Mouse (Mus musculus): ENCODE results near the gene Tbc1d7.

Tbc1d7 gene

DNA sequence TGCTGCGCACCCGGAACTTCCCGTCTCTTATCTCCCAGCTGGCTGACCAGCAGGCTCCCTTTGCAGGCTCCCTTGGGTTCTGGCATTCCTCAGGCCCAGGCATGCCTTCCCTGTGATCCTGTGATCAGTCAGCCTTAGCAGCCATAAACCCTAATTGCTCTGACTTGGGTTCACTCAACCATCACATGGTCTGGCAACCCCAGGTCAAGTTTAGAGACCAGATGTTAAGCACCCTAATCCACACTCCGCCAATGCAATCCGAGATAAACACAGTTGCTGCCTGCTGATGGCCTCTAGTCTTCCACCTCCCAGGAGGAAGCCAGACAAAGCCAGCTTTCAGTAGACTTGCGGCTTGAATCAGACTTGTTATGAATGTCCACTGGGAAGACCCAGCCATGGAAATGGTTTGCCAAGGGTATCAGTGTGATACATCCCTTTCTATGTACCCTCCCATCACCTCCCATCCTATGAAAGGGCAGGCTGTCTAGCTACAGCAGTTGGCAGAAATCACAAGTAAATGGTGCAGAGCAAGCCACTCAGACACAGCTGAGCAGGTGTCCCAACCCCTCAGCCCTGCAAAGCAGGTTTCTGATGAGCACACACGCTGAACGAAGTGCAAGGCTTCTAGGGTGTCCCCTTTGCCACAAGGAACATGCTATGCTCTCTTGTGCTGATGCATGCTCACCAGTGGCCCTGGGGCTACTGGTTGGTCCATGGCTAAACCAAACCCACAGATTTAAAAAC lies 24.6 kb downstream of the Tbc1d7 start:
- TF ChIP-seq POU5F1 (IDR thresholded peaks at IDR 0.05; ENCODE audit: borderline replicate concordance, low read length) = no peak
- no peak for TF ChIP-seq NANOG (IDR thresholded peaks at IDR 0.05; ENCODE audit: borderline replicate concordance, low read length)
- TF ChIP-seq CTCF (conservative IDR thresholded peaks at IDR 0.05; ENCODE audit: low read length) = no peak
- Histone ChIP-seq H3K4me1 (replicated peaks; ENCODE audit: low read depth, low read length) (peaks cover 9% of the 10 kb centered on the region), H3K9me3 (ENCODE audit: low read length) (no peaks in the 10 kb centered on the region), H3K27me3 (ENCODE audit: insufficient read depth, low read length) (no peaks in the 10 kb centered on the region), H3K36me3 (ENCODE audit: insufficient read depth, low read length) (peaks cover 5% of the 10 kb centered on the region; the same call in 1 of the 2 replicates), H3K4me3 (replicated peaks; ENCODE audit: low read length) (no peak overlapping the region)

DNA sequence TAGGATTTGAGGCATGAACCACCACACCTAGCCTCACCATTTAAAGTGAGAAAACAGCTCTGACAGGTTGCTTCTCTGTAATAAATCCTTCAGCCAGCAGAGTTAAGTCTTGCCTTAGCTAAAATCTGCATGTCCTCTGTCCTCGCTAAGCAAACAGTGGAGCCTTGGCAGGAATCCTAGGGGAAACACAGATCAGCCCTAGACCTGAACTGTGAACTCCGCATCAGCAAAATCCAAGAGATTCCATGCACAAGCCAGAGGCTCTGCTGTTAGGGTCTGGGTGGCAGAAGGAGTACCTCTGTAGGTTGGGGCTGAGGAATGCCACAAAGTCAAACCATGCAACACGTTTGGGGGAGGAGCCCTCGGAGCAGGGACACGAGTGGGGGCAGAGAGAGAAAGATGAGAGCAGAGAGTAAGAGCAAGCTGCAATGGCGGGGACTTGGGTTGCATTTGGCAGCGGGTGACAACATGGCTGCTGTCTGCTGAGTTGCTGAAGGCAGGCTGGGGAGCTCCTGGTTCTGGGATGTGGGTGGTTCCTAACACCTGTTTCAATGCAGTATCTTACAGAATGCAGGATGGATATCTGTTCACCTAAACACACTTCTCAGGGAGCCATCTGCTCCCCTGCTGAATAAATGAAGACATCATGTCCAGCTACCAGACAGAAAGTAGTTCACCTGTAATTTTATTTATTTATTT lies 26.4 kb downstream of the Tbc1d7 start:
- TF ChIP-seq CTCF (conservative IDR thresholded peaks at IDR 0.05; ENCODE audit: low read length) (no peak), NANOG (IDR thresholded peaks at IDR 0.05; ENCODE audit: borderline replicate concordance, low read length) (no peak), POU5F1 (IDR thresholded peaks at IDR 0.05; ENCODE audit: borderline replicate concordance, low read length) (no peak)
- Histone ChIP-seq H3K36me3 (ENCODE audit: insufficient read depth, low read length) (no peaks in the 10 kb centered on the region), H3K27me3 (ENCODE audit: insufficient read depth, low read length) (peaks cover 5% of the 10 kb centered on the region; the same call in 1 of the 2 replicates), H3K4me1 (replicated peaks; ENCODE audit: low read depth, low read length) (peaks cover 6% of the 10 kb centered on the region), H3K4me3 (replicated peaks; ENCODE audit: low read length) (no peak overlapping the region), H3K9me3 (ENCODE audit: low read length) (no peaks in the 10 kb centered on the region)

DNA sequence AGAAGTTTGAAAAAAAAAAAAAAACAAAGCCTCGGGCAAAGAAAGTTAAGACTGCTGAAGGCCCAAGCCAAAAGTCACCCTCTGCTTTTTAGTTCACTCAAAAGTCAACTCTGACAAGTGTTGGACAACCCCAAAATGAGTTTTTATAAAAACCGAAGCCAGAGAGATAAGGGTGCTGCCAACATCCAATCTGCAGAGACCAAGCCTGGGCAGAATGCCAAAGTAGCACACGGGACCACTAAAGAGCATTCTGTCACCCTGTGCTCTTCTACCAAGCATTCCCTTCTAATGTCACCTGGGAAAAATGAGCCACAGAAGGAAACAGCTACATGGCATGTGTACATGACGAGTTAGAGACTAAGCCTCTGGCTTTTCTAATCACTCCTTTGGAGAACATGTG lies 36.8 kb downstream of the Tbc1d7 start:
- peaks cover 14% of the 10 kb centered on the region for H3K9me3 ChIP-seq (ENCODE audit: low read length)
- no peak overlapping the region for H3K4me3 ChIP-seq (replicated peaks; ENCODE audit: low read length)
- no peak for TF ChIP-seq CTCF (conservative IDR thresholded peaks at IDR 0.05; ENCODE audit: low read length)
- H3K27me3 ChIP-seq (ENCODE audit: insufficient read depth, low read length) = no peaks in the 10 kb centered on the region; the same call in 1 of the 2 replicates
- H3K36me3 ChIP-seq (ENCODE audit: insufficient read depth, low read length) = no peaks in the 10 kb centered on the region
- no peaks in the 10 kb centered on the region for H3K4me1 ChIP-seq (replicated peaks; ENCODE audit: low read depth, low read length)

DNA sequence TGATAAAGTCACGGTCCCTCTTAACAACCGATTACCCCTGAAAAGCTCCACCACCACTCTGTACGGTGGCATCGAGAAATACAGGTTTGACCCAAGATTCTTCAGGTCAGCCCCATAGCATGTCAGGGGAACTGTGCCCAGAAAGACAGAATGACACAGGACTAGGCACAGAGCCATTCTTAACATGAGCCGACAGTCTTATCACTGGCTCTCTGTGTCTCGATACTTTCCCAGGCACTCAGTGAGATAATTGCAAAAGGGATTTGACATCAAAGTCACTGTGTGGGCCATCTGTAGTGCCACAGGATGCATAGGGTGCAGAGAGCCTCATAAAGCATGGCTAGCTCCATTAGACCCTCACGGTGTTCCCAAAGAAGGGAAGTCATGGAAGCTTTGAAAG lies 37.9 kb downstream of the Tbc1d7 start:
- Histone ChIP-seq H3K4me3 (replicated peaks; ENCODE audit: low read length) (no peak overlapping the region), H3K36me3 (ENCODE audit: insufficient read depth, low read length) (no peaks in the 10 kb centered on the region), H3K27me3 (ENCODE audit: insufficient read depth, low read length) (no peaks in the 10 kb centered on the region; the same call in 1 of the 2 replicates), H3K9me3 (ENCODE audit: low read length) (peaks cover 14% of the 10 kb centered on the region), H3K4me1 (replicated peaks; ENCODE audit: low read depth, low read length) (no peaks in the 10 kb centered on the region)
- no peak for TF ChIP-seq POU5F1 (IDR thresholded peaks at IDR 0.05; ENCODE audit: borderline replicate concordance, low read length)
- no peak for TF ChIP-seq CTCF (conservative IDR thresholded peaks at IDR 0.05; ENCODE audit: low read length)
- TF ChIP-seq NANOG (IDR thresholded peaks at IDR 0.05; ENCODE audit: borderline replicate concordance, low read length) = no peak

DNA sequence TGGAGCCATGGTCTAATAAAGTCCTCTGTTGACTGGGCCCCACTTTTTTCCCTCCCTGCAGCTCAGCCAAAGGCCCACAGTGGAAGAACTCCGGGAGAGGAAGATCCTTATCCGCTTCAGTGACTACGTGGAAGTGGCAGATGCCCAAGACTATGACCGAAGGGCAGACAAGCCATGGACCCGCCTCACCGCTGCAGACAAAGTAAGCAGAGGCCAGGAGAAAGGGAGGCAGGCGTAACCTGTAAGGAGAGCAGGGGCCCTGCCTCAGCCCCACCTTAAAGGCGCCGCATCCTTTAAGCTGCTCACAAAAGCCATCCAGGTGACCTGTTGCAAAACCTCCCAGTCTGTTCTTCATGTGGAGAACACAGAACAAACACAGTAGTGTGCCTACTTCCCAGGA lies 38.4 kb downstream of the Tbc1d7 start:
- Histone ChIP-seq H3K9me3 (ENCODE audit: low read length) (peaks cover 14% of the 10 kb centered on the region), H3K36me3 (ENCODE audit: insufficient read depth, low read length) (no peaks in the 10 kb centered on the region), H3K4me3 (replicated peaks; ENCODE audit: low read length) (no peak overlapping the region), H3K27me3 (ENCODE audit: insufficient read depth, low read length) (no peaks in the 10 kb centered on the region; the same call in 1 of the 2 replicates), H3K4me1 (replicated peaks; ENCODE audit: low read depth, low read length) (no peaks in the 10 kb centered on the region)
- no peak for TF ChIP-seq NANOG (IDR thresholded peaks at IDR 0.05; ENCODE audit: borderline replicate concordance, low read length)
- TF ChIP-seq POU5F1 (IDR thresholded peaks at IDR 0.05; ENCODE audit: borderline replicate concordance, low read length) = no peak

DNA sequence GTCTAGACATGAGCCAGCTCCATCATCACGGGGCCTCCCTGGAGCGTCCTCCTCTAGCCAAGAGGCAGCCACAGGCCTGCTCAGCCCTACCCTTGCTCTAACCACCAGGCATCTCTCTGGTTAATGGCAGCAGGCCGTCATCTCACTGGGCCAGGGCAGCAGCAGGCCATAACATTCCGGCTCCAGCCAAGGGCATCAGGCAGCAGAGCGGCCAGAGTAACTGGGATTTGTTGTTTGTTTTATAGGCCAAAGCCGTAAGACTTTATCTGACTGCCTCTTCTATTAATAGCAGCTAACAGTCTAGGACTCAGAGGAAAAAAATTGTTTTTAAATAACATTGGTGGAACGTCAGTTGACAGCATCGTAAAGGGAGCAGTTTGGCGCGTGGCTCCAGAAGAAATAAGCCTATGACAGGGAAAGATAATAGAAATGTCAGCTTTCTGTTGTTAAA lies 39.5 kb downstream of the Tbc1d7 start:
- Histone ChIP-seq H3K27me3 (ENCODE audit: insufficient read depth, low read length) (no peaks in the 10 kb centered on the region), H3K36me3 (ENCODE audit: insufficient read depth, low read length) (no peaks in the 10 kb centered on the region), H3K4me3 (replicated peaks; ENCODE audit: low read length) (no peak overlapping the region), H3K9me3 (ENCODE audit: low read length) (peaks cover 14% of the 10 kb centered on the region), H3K4me1 (replicated peaks; ENCODE audit: low read depth, low read length) (no peaks in the 10 kb centered on the region)
- TF ChIP-seq NANOG (IDR thresholded peaks at IDR 0.05; ENCODE audit: borderline replicate concordance, low read length) (no peak), CTCF (conservative IDR thresholded peaks at IDR 0.05; ENCODE audit: low read length) (no peak), POU5F1 (IDR thresholded peaks at IDR 0.05; ENCODE audit: borderline replicate concordance, low read length) (no peak)

DNA sequence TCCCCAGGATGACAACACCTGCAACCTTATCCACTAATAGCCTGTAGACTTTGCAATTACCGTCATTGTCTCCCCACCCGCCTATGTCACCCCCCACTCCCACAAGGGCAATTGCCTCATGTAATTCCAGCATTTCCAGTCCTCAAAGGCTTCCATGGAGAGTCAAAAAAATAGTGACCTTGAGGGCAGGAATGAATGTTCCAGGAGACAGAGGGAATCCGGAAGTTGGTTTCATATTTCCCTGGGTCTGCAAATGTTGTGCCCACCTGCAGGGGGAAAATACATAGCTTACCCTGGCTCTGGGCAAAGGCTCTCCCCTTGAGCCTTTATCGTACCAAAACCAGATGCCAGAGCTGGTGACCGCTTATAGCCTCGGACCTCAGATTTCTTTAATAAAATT lies 41.1 kb downstream of the Tbc1d7 start:
- TF ChIP-seq NANOG (IDR thresholded peaks at IDR 0.05; ENCODE audit: borderline replicate concordance, low read length) (no peak), POU5F1 (IDR thresholded peaks at IDR 0.05; ENCODE audit: borderline replicate concordance, low read length) (no peak), CTCF (conservative IDR thresholded peaks at IDR 0.05; ENCODE audit: low read length) (no peak)
- Histone ChIP-seq H3K36me3 (ENCODE audit: insufficient read depth, low read length) (no peaks in the 10 kb centered on the region), H3K27me3 (ENCODE audit: insufficient read depth, low read length) (no peaks in the 10 kb centered on the region), H3K4me1 (replicated peaks; ENCODE audit: low read depth, low read length) (peaks cover 8% of the 10 kb centered on the region; the same call in 1 of the 2 replicates), H3K4me3 (replicated peaks; ENCODE audit: low read length) (no peak overlapping the region), H3K9me3 (ENCODE audit: low read length) (peaks cover 14% of the 10 kb centered on the region)

DNA sequence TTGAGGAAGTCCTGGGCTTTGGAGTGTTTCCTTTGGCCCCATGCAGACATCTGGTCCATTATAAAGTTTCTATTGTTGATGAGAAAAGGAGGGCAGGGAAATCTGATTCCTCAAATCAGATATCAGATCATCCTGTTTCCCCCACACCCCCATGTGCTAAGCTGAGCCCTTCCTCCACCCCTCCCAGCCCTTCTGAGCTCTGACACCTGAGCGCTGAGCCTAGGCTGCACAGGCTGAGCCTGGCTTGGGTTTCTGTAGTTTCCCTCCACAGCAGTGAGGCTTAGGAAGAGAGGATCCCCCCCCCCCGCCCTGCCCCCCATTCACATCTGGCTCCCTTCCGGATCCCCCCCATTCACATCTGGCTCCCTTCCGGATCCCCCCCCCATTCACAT lies 46.6 kb downstream of the Tbc1d7 start:
- TF ChIP-seq POU5F1 (IDR thresholded peaks at IDR 0.05; ENCODE audit: borderline replicate concordance, low read length) (no peak), CTCF (conservative IDR thresholded peaks at IDR 0.05; ENCODE audit: low read length) (no peak), NANOG (IDR thresholded peaks at IDR 0.05; ENCODE audit: borderline replicate concordance, low read length) (no peak)
- Histone ChIP-seq H3K27me3 (ENCODE audit: insufficient read depth, low read length) (peaks cover 5% of the 10 kb centered on the region; the same call in 1 of the 2 replicates), H3K4me3 (replicated peaks; ENCODE audit: low read length) (no peak overlapping the region), H3K4me1 (replicated peaks; ENCODE audit: low read depth, low read length) (peaks cover 38% of the 10 kb centered on the region), H3K9me3 (ENCODE audit: low read length) (no peaks in the 10 kb centered on the region), H3K36me3 (ENCODE audit: insufficient read depth, low read length) (no peaks in the 10 kb centered on the region)
